Mouse (Mus musculus): Measurements from ENCODE around the gene Myod1. TPM values are rescaled to one million over a fixed set of nuclear protein-coding genes. Genes with fewer than 3 reads are reported as not detected.

The Myod1 gene
- total RNA-seq (2023) = not detected

GRCm38 (mm10) chr7:46376172-46377007 lies at the start of gene Myod1:
Gene Myod1, plus strand, starts transcription at chr7:46376474.

GRCm38 (mm10) chr7:46396231-46396927 lies 20.1 kb downstream of the Myod1 start, which contains the start of gene Kcnc1:
Gene Kcnc1, plus strand, starts transcription at chr7:46396497.

Other genes with a start within 250 kb of the Myod1 start
- 0.76 TPM for gene Abcc8, start 196.4 kb upstream of the Myod1 start, total RNA-seq (2023)
- gene Ush1c, start 138.0 kb upstream of the Myod1 start, total RNA-seq (2023) = not detected
- not detected for gene Otog, start 135.5 kb upstream of the Myod1 start, total RNA-seq (2023)
- gene Kcnc1, start 20.0 kb downstream of the Myod1 start, total RNA-seq (2023) = 0.26 TPM